Mouse (Mus musculus): Measurements from ENCODE around the gene Nab2. TPM values are rescaled to one million over a fixed set of nuclear protein-coding genes. Genes with fewer than 3 reads are reported as not detected.

The Nab2 gene
- total RNA-seq, 4 experiments from 2014 or later, result 36.5 to 55.0 (median 45.5) TPM

GRCm38 (mm10) chr10:127616261-127616679, 52.1 kb downstream of the Nab2 start:
- no peak for DNase-seq (ENCODE audit: low spot score in 2 of 2)

GRCm38 (mm10) chr10:127615591-127615990, 52.8 kb downstream of the Nab2 start:
- DNase-seq (ENCODE audit: low spot score in 2 of 2), result peak in 1 of 2 experiments; percentile 69

GRCm38 (mm10) chr10:127615034-127615374, 53.4 kb downstream of the Nab2 start:
- DNase-seq (ENCODE audit: low spot score in 2 of 2), result no peak

GRCm38 (mm10) chr10:127614236-127615033, 53.9 kb downstream of the Nab2 start:
- no peak for DNase-seq (ENCODE audit: low spot score in 2 of 2)

- DNase-seq (ENCODE audit: low spot score in 2 of 2), result no peak
Measured at GRCm38 (mm10) chr10:127612079-127612775, 56.1 kb downstream of the Nab2 start.

Other genes with a start within 250 kb of the Nab2 start
- gene Stac3, start 166.9 kb downstream of the Nab2 start, total RNA-seq (2022), result 1 to 10 TPM; 2.3 to 4.5 (median 3.0) TPM
- gene Ndufa4l2, start 153.6 kb downstream of the Nab2 start, total RNA-seq (2022), result 1 to 10 TPM; 3.8 to 5.2 (median 4.6) TPM
- gene Shmt2, start 146.1 kb downstream of the Nab2 start, total RNA-seq (2022), result 10 to 100 TPM; 24.4 to 33.6 (median 25.7) TPM
- 1 to 10 TPM; 6.6 to 9.7 (median 8.4) TPM for gene Nxph4, start 134.0 kb downstream of the Nab2 start, total RNA-seq (2022)
- gene Lrp1, start 47.4 kb downstream of the Nab2 start, total RNA-seq (2022), result 100 to 1,000 TPM; 295 to 337 (median 306) TPM
- gene Stat6, start 25.6 kb downstream of the Nab2 start, total RNA-seq (2022), result 10 to 100 TPM; 13.5 to 17.1 (median 15.0) TPM
- gene Nemp1, start 1.7 kb downstream of the Nab2 start, total RNA-seq (2022), result 1 to 10 TPM; 4.7 to 6.1 (median 5.1) TPM
- 1 to 10 TPM in 2 of 4 experiments, under 1 TPM in 2; 0.59 to 1.2 (median 0.94) TPM for gene Myo1a, start 36.6 kb upstream of the Nab2 start, total RNA-seq (2022)
- 10 to 100 TPM; 13.0 to 20.5 (median 16.5) TPM for gene Tac2, start 55.9 kb upstream of the Nab2 start, total RNA-seq (2022)
- gene Zbtb39, start 71.0 kb upstream of the Nab2 start, total RNA-seq (2022), result 10 to 100 TPM in 2 of 4 experiments, 1 to 10 TPM in 2; 9.9 to 11.4 (median 10.1) TPM
- 1 to 10 TPM; 2.0 to 3.1 (median 2.6) TPM for gene Gpr182, start 83.2 kb upstream of the Nab2 start, total RNA-seq (2022)
- under 1 TPM; 0.13 to 0.30 (median 0.16) TPM for gene Rdh1, start 91.2 kb upstream of the Nab2 start, total RNA-seq (2022)
- gene Rdh16f1, start 91.2 kb upstream of the Nab2 start, total RNA-seq (2022), result 1 to 10 TPM in 1 of 4 experiments, under 1 TPM in 2, not detected in 1; 0.72 to 1.9 (median 0.96) TPM
- 1 to 10 TPM in 1 of 4 experiments, not detected in 3; 1.7 TPM for gene Rdh9, start 107.8 kb upstream of the Nab2 start, total RNA-seq (2022)
- gene Rdh16, start 132.6 kb upstream of the Nab2 start, total RNA-seq (2022), result under 1 TPM; 0.11 to 0.49 (median 0.34) TPM
- not detected for gene Rdh19, start 181.4 kb upstream of the Nab2 start, total RNA-seq (2022)
- gene Rdh16f2, start 197.9 kb upstream of the Nab2 start, total RNA-seq (2022), result not detected
- not detected for gene Rdh7, start 220.2 kb upstream of the Nab2 start, total RNA-seq (2022)
- not detected for gene Sdr9c7, start 229.9 kb upstream of the Nab2 start, total RNA-seq (2022)

All from left cerebral cortex, adult 8-10 months (tissue).